Mouse (Mus musculus): ENCODE results near the gene Tctn1. TPM values are rescaled to one million over a fixed set of nuclear protein-coding genes. Genes with fewer than 3 reads are reported as not detected.

The Tctn1 gene
- polyA plus RNA-seq, 1 experiment from 2014 or later = 7.1 TPM

DNA sequence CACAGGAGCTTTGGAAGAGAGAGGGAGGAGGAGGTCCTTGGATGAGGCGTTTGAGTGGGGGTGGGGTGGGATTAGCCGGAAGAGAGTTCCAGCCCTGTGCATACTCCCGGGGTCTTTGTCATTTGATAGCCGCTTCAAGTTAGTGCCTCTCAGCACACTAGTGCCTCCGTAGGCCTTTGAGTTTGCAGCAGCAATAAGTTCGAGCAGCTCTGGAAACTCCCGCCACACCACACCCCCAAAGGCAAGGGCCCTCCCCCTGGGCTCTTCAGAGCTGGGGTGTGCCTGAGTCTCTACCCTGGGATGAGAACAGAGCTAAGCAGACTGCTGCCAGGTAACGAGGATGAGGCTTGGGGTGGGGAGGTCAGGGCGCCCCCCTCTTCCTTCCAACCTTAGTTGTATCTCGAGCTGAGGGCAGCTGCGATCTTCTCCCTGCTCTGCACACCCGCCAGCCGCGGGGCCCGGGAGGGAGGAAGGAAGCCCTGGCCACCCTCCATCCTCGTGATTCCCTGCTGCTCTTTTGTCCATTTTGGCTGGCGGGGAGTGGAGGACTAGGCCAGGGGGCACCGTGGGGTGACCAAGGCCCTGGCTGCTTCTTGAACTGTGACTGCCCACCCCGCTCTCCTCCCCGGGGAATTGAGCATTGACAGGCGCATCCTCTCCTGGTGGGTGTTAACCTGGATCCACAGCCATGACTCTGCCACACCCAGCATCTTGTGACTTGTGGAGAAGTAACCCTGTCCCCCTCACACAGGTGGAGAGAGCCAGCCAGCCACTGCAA is 54.5 kb downstream of the Tctn1 start:
- H3K36me3 ChIP-seq (ENCODE audit: control insufficient read depth, insufficient read depth, low read length) = no peaks in the 10 kb centered on the region
- H3K4me2 ChIP-seq (ENCODE audit: low read depth, low read length) = peak overlapping the region; percentile 36
- H3K27ac ChIP-seq (ENCODE audit: low read depth, low read length) = no peak overlapping the region
- 5% methylated on average over 17 of the region's 21 CpGs for WGBS
- H3K9ac ChIP-seq (replicated peaks; ENCODE audit: low read depth, low read length) = no peak overlapping the region
- peaks cover 5% of the 10 kb centered on the region; the same call in 1 of the 2 replicates for H3K4me1 ChIP-seq (ENCODE audit: control insufficient read depth, insufficient read depth, low read length)
- peak overlapping the region; percentile 5; the same call in 1 of the 2 replicates for H3K4me3 ChIP-seq (ENCODE audit: low read depth, low read length)
- H3K9me3 ChIP-seq (ENCODE audit: control insufficient read depth, low read length) = no peaks in the 10 kb centered on the region
- ATAC-seq (ENCODE audit: low read depth) = no peak; the same call in 1 of the 2 replicates
- no peaks in the 10 kb centered on the region for H3K27me3 ChIP-seq (ENCODE audit: control insufficient read depth, insufficient read depth, low read length)

DNA sequence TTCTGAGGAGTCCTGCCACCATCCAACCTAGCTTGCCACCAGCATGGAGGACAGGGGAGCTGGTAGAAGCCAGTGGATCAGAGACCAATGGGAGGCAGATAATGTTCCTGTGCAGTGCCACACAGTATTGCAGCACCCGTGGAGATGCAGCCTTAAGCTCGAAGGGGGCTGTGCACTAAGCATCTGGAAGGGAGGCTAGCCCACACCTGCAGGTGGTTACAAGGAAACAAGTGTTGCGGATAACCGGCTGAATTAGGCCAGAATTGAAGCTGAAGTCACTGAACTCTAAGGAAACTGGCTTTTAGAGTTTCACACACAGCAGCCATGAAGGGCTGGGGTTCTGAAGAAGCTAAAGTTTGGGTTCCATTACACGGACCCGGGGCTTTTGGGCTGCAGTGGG is 55.4 kb downstream of the Tctn1 start:
- Histone ChIP-seq H3K4me1 (ENCODE audit: control insufficient read depth, insufficient read depth, low read length) (peaks cover 5% of the 10 kb centered on the region; the same call in 1 of the 2 replicates), H3K27ac (ENCODE audit: low read depth, low read length) (no peak overlapping the region), H3K4me3 (ENCODE audit: low read depth, low read length) (no peak overlapping the region), H3K9me3 (ENCODE audit: control insufficient read depth, low read length) (no peaks in the 10 kb centered on the region), H3K4me2 (ENCODE audit: low read depth, low read length) (no peak overlapping the region), H3K36me3 (ENCODE audit: control insufficient read depth, insufficient read depth, low read length) (no peaks in the 10 kb centered on the region), H3K27me3 (ENCODE audit: control insufficient read depth, insufficient read depth, low read length) (no peaks in the 10 kb centered on the region), H3K9ac (replicated peaks; ENCODE audit: low read depth, low read length) (no peak overlapping the region)
- no peak for ATAC-seq (ENCODE audit: low read depth)
- WGBS = 52% methylated on average over 6 of the region's 6 CpGs

DNA sequence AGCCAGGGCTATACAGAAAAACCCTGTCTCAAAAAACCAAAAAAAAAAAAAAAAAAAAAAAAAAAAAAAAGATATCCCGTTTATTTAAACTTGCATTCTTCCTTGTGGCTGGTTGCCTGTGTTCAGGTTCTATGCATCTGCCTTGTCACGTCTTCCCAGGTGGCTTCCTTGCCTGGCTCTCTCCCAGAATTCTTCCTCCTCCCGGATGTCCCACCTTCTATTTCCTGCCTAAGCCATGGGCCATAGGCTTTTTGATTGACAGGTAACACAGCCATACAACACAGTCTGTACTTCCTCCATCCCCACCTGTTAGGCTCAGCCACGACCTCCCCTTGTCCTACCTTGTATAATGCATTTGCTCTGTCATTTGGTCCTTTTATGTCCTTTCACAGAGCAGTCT is 57.8 kb downstream of the Tctn1 start, which contains the start of gene Hvcn1:
Hvcn1 (plus strand) TSS at position 330 of the 400 bp plus-strand sequence.
- WGBS = 89% methylated on average over 4 of the region's 4 CpGs
- Histone ChIP-seq H3K4me2 (ENCODE audit: low read depth, low read length) (no peak within 1 kb of the TSS), H3K36me3 (ENCODE audit: control insufficient read depth, insufficient read depth, low read length) (no peaks in the 10 kb centered on the region), H3K27ac (ENCODE audit: low read depth, low read length) (no peak within 1 kb of the TSS), H3K4me3 (ENCODE audit: low read depth, low read length) (no peak within 1 kb of the TSS), H3K9ac (replicated peaks; ENCODE audit: low read depth, low read length) (no peak within 1 kb of the TSS), H3K9me3 (ENCODE audit: control insufficient read depth, low read length) (no peaks in the 10 kb centered on the region), H3K4me1 (ENCODE audit: control insufficient read depth, insufficient read depth, low read length) (peaks cover 5% of the 10 kb centered on the region; the same call in 1 of the 2 replicates), H3K27me3 (ENCODE audit: control insufficient read depth, insufficient read depth, low read length) (no peaks in the 10 kb centered on the region)
- ATAC-seq (ENCODE audit: low read depth) = no peak

DNA sequence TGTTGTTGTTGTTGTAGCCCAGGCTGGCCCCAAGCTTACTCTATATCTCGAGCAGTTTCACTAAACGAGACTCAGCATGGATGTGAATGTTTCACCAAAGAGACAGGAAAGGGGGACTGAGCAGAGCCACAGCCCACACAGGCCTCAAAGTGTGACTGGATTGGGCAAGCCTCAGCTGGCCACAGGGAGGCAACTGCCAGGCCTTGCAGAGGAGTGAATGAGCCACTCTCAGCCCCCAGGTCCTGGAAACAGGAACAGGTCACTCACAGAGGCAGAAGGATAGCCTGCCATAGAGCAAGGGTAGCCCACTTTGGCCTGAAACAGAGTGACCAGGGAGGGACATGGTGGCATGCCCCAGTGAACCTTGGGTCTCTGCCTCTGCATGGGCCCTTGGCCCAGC is 60.1 kb downstream of the Tctn1 start:
- 67% methylated on average over 2 of the region's 2 CpGs for WGBS
- Histone ChIP-seq H3K4me1 (ENCODE audit: control insufficient read depth, insufficient read depth, low read length) (no peaks in the 10 kb centered on the region), H3K36me3 (ENCODE audit: control insufficient read depth, insufficient read depth, low read length) (no peaks in the 10 kb centered on the region), H3K9ac (replicated peaks; ENCODE audit: low read depth, low read length) (no peak overlapping the region), H3K9me3 (ENCODE audit: control insufficient read depth, low read length) (no peaks in the 10 kb centered on the region), H3K27ac (ENCODE audit: low read depth, low read length) (no peak overlapping the region), H3K4me3 (ENCODE audit: low read depth, low read length) (no peak overlapping the region), H3K4me2 (ENCODE audit: low read depth, low read length) (no peak overlapping the region), H3K27me3 (ENCODE audit: control insufficient read depth, insufficient read depth, low read length) (no peaks in the 10 kb centered on the region)
- no peak for ATAC-seq (ENCODE audit: low read depth)

DNA sequence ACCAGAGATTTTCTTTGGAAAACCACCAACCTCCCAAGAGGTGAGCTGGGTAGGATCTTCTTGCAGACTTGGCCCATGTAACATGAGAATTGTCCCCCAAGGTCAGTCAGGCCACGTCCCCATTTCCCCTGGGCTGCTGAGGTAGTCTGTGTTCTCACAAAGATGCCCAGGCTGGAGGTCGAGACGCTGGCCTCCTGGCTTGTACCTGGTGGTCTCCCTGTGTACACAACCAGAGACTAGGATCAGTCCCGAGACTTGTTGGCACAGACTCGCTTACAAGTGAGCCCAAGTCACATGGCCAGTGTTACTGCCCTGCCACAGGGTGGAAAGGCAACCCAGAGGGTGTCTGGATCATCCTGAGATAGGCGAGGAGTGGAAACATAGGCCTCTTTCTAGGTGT is 62.4 kb downstream of the Tctn1 start:
- 94% methylated on average over 6 of the region's 6 CpGs for WGBS

DNA sequence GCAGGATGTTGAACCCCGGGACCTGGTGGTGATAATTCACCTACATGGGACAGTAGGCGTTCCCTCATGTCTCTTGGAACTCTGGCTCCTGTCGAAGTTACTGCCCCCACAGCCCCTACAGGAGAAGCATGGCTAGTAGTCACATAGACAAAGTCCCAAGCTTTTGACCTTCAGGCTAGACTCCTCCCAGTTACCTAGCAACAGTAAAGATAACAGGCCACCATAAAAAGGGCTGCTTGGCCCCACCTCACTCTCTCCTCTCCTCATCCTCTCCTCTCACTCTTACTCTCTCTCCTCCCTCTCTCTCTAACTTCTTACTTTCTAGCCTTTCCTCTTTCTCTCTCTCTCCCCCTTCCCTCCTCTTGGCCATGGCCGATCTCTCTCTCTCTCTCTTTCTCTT is 63.4 kb downstream of the Tctn1 start:
- Histone ChIP-seq H3K9ac (replicated peaks; ENCODE audit: low read depth, low read length) (no peak overlapping the region), H3K4me3 (ENCODE audit: low read depth, low read length) (no peak overlapping the region), H3K9me3 (ENCODE audit: control insufficient read depth, low read length) (no peaks in the 10 kb centered on the region), H3K4me2 (ENCODE audit: low read depth, low read length) (no peak overlapping the region), H3K27ac (ENCODE audit: low read depth, low read length) (no peak overlapping the region), H3K4me1 (ENCODE audit: control insufficient read depth, insufficient read depth, low read length) (no peaks in the 10 kb centered on the region), H3K27me3 (ENCODE audit: control insufficient read depth, insufficient read depth, low read length) (no peaks in the 10 kb centered on the region), H3K36me3 (ENCODE audit: control insufficient read depth, insufficient read depth, low read length) (no peaks in the 10 kb centered on the region)
- no peak for ATAC-seq (ENCODE audit: low read depth)
- 95% methylated on average over 4 of the region's 4 CpGs for WGBS

More for the DNA sequence above, 62.4 kb downstream of the Tctn1 start:
- H3K36me3 ChIP-seq (ENCODE audit: control insufficient read depth, insufficient read depth, low read length) = no peaks in the 10 kb centered on the region
- no peaks in the 10 kb centered on the region for H3K9me3 ChIP-seq (ENCODE audit: control insufficient read depth, low read length)
- no peaks in the 10 kb centered on the region for H3K4me1 ChIP-seq (ENCODE audit: control insufficient read depth, insufficient read depth, low read length)
- H3K9ac ChIP-seq (replicated peaks; ENCODE audit: low read depth, low read length) = no peak overlapping the region
- no peaks in the 10 kb centered on the region for H3K27me3 ChIP-seq (ENCODE audit: control insufficient read depth, insufficient read depth, low read length)
- no peak overlapping the region for H3K4me2 ChIP-seq (ENCODE audit: low read depth, low read length)
- no peak overlapping the region for H3K27ac ChIP-seq (ENCODE audit: low read depth, low read length)
- no peak overlapping the region for H3K4me3 ChIP-seq (ENCODE audit: low read depth, low read length)
- ATAC-seq (ENCODE audit: low read depth) = no peak

DNA sequence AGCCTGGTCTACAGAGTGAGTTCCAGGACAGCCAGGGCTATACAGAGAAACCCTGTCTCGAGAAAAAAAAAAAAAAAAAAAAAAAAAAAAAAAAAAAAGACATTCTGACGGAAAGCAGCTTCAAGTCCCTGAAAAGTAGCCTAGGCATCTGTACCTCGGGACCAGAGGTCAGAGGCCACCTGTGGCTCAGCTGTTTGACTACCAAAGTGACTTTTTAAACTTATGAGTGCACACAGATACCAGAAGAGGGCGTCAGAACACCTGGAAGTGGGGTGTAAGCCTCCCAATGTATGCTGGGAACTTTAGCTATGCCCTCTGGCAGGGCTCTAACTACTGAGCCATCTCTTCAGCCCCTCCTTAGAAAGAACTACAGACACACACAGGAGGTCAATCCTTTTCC is 71.9 kb downstream of the Tctn1 start:
- Histone ChIP-seq H3K4me1 (ENCODE audit: control insufficient read depth, insufficient read depth, low read length) (no peaks in the 10 kb centered on the region), H3K4me2 (ENCODE audit: low read depth, low read length) (no peak overlapping the region), H3K27me3 (ENCODE audit: control insufficient read depth, insufficient read depth, low read length) (no peaks in the 10 kb centered on the region), H3K9me3 (ENCODE audit: control insufficient read depth, low read length) (no peaks in the 10 kb centered on the region), H3K4me3 (ENCODE audit: low read depth, low read length) (no peak overlapping the region), H3K9ac (replicated peaks; ENCODE audit: low read depth, low read length) (no peak overlapping the region), H3K27ac (ENCODE audit: low read depth, low read length) (no peak overlapping the region), H3K36me3 (ENCODE audit: control insufficient read depth, insufficient read depth, low read length) (no peaks in the 10 kb centered on the region)
- WGBS = 65% methylated on average over 3 of the region's 4 CpGs
- no peak for ATAC-seq (ENCODE audit: low read depth)

DNA sequence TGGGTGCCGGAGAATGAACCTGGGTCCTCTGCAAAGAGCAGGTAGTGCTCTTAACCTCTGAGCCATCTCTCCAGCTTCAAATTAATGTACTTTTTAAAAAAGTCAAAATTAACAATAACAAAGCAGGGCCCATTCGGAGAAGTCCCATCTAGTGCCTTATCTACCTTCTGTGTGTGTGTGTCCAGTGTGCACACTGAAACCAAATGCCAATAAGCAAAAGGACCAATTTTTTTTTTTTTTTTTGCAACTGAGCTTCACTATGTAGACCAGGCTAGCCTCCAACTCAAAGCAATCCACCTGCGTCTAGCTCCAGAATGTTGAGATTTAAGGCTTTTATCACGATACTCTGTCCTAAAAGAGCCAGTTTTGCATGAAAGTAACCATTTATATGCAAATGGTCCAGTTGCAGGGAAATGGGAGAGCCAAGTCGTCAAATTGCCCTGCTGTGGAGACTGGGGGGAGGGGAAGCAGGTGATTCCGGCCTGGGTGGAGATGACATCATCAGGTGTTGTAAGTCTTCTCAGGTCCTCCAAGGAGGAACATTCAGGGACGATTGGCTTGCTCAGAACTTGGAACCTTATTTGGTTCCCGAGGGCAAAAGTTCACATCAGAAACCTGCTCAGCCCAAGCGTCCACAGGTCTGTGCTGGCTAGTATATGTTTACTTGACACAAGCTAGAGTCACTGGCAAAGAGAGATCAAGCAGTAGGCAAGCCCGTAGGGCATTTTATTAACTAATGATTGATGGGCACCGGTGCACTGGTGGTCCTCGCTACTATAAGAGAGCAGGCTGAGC is 72.8 kb downstream of the Tctn1 start:
- Histone ChIP-seq H3K4me3 (ENCODE audit: low read depth, low read length) (no peak overlapping the region), H3K9ac (replicated peaks; ENCODE audit: low read depth, low read length) (no peak overlapping the region), H3K4me1 (ENCODE audit: control insufficient read depth, insufficient read depth, low read length) (no peaks in the 10 kb centered on the region), H3K27ac (ENCODE audit: low read depth, low read length) (no peak overlapping the region), H3K9me3 (ENCODE audit: control insufficient read depth, low read length) (no peaks in the 10 kb centered on the region), H3K36me3 (ENCODE audit: control insufficient read depth, insufficient read depth, low read length) (no peaks in the 10 kb centered on the region), H3K4me2 (ENCODE audit: low read depth, low read length) (no peak overlapping the region), H3K27me3 (ENCODE audit: control insufficient read depth, insufficient read depth, low read length) (no peaks in the 10 kb centered on the region)
- no peak for ATAC-seq (ENCODE audit: low read depth)
- WGBS = 65% methylated on average over 12 of the region's 12 CpGs

DNA sequence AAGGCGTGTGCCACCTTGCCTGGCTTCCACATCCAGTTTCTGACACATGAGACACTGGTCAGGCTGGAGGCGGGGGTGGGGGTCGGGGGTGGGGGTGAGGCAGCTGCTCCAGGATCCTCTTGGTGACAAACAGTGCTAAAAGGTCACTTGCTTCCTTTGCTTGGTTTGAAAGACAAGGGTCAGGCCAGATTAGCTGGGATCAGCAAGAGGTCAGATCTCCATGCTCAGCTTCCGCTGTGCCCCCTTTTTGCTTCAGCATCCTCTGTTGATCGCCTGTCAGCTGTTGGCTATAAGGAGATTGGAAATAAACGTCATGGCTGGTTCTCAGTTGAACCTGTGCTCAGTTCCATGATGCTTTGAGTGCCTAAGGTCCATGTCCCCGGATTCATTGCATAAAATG is 73.8 kb downstream of the Tctn1 start:
- no peak overlapping the region for H3K9ac ChIP-seq (replicated peaks; ENCODE audit: low read depth, low read length)
- H3K27ac ChIP-seq (ENCODE audit: low read depth, low read length) = no peak overlapping the region
- no peak overlapping the region for H3K4me2 ChIP-seq (ENCODE audit: low read depth, low read length)
- ATAC-seq (ENCODE audit: low read depth) = no peak
- H3K27me3 ChIP-seq (ENCODE audit: control insufficient read depth, insufficient read depth, low read length) = no peaks in the 10 kb centered on the region
- no peak overlapping the region for H3K4me3 ChIP-seq (ENCODE audit: low read depth, low read length)
- no peaks in the 10 kb centered on the region for H3K36me3 ChIP-seq (ENCODE audit: control insufficient read depth, insufficient read depth, low read length)
- 62% methylated on average over 7 of the region's 7 CpGs for WGBS
- no peaks in the 10 kb centered on the region for H3K4me1 ChIP-seq (ENCODE audit: control insufficient read depth, insufficient read depth, low read length)
- H3K9me3 ChIP-seq (ENCODE audit: control insufficient read depth, low read length) = no peaks in the 10 kb centered on the region

All from neural tube, embryonic 14.5 days (tissue).